Mouse (Mus musculus) cerebellum, adult 2 months (tissue): ENCODE results near the gene Slc22a18. TPM values are rescaled to one million over a fixed set of nuclear protein-coding genes. Genes with fewer than 3 reads are reported as not detected.

Source experiments
- DNase-seq, 2 experiments: peaks; one replicate each; pipeline ENCODE4 v3.0.0; 2021
- H3K27ac ChIP-seq: fragments of 200-500 bp; 2 replicates; pipeline ENCODE4 v1.5.1; 2012; ENCODE audit warnings: low read length, control low read depth, inconsistent platforms; ENCODE audit not compliant: insufficient read depth
- H3K27me3 ChIP-seq: fragments of 200-500 bp; 2 replicates; pipeline ENCODE4 v1.6.1; 2012; ENCODE audit warnings: inconsistent platforms, mild to moderate bottlenecking, low read length, moderate library complexity; ENCODE audit not compliant: control insufficient read depth, insufficient read depth
- H3K4me1 ChIP-seq: fragments of 200-500 bp; 2 replicates; pipeline ENCODE4 v1.6.1; 2011; ENCODE audit warnings: low read length; ENCODE audit not compliant: control insufficient read depth, insufficient read depth
- H3K4me3 ChIP-seq: fragments of 200-500 bp; replicated peaks from 2 replicates; pipeline ENCODE3; 2011; ENCODE audit warnings: mild to moderate bottlenecking, low read depth, low read length, control low read depth; ENCODE audit not compliant: insufficient read depth
- CTCF ChIP-seq: fragments of 200-500 bp; IDR thresholded peaks from 2 replicates; pipeline ENCODE4 v1.5.1; 2011; ENCODE audit warnings: low read depth, mild to moderate bottlenecking, control low read depth, low read length, moderate library complexity, borderline replicate concordance; ENCODE audit not compliant: insufficient read depth
- POLR2A ChIP-seq: fragments of 200-500 bp; IDR thresholded peaks from 2 replicates; pipeline ENCODE4 v1.6.1; 2011; ENCODE audit warnings: low read length, control low read depth, borderline replicate concordance; ENCODE audit not compliant: insufficient read depth
- WGBS: fragments of 180-500 bp; shearing (Covaris S2); methylation state at CpG from one replicate; pipeline ENCODE4 v1.1.7; 2018; 5-methylcytosine and 5-hydroxymethylcytosine counted together
- polyA plus RNA-seq: library from polyadenylated mRNA; depleted of rRNA; stranded (reverse); fragments of >200 nt; gene quantifications from 2 replicates; pipeline ENCODE4 v1.2.3, GENCODE M21; 2012

The Slc22a18 gene
- polyA plus RNA-seq, 1 experiment: 0.90 TPM

DNA sequence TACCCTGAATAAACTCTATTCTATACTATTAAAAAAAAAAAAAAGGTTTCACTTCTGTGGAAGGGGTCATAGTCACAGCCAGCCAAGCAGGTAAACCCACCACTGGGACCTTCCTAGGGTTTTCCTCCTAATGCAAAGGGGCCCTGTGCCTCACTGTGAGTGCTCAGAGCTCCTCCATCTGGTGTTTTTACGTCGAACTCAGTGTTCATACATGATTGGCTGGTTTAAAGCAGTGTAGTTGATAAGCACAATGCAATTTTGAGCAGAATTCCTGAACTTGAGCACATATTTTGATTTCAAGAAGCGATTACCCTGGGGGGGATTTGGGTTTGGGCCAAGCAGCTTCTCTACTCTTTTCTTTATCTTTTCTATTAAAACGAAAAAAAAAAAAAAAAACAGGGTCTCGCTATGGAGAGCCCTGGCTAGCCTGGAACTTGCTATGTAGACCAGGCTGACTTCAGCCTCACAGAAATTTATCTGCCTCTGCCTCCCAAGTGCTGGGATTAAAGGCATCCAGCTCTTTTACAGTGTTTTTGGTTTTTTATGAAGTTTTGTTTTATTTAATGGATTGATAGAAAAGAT is 8.4 kb downstream of the Slc22a18 start:
- H3K4me3 ChIP-seq: no peak overlapping the region
- H3K27ac ChIP-seq: no peak overlapping the region
- H3K27me3 ChIP-seq: no peaks in the 10 kb centered on the region
- no peak for DNase-seq
- no peaks in the 10 kb centered on the region for H3K4me1 ChIP-seq
- WGBS: 42% methylated on average over 5 of the region's 5 CpGs
- TF ChIP-seq POLR2A (no peak), CTCF (no peak)

DNA sequence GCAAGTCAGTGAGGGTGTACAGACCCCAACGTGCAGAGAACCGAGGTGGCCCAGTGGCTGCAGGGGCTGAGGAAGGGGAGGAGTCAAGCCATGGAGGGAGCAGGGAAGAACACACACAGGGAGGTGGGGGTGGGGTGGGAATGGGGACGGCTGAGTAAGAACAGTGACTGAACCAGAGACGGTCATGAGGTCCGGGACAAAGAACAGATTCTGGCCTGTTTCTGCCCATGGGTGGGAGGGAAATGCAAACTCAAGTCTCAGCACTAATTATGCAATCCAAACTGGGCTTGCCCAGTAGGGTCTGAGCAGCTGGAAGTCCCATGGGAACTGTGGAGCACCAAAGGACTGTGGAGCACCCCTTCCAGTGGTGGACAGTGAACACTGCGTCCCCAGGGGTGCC is 9.0 kb downstream of the Slc22a18 start:
- no peak for DNase-seq
- WGBS: 13% methylated on average over 6 of the region's 6 CpGs
- no peak overlapping the region for H3K27ac ChIP-seq
- H3K4me3 ChIP-seq: no peak overlapping the region
- no peaks in the 10 kb centered on the region for H3K27me3 ChIP-seq
- H3K4me1 ChIP-seq: no peaks in the 10 kb centered on the region
- TF ChIP-seq CTCF: no peak
- no peak for TF ChIP-seq POLR2A

DNA sequence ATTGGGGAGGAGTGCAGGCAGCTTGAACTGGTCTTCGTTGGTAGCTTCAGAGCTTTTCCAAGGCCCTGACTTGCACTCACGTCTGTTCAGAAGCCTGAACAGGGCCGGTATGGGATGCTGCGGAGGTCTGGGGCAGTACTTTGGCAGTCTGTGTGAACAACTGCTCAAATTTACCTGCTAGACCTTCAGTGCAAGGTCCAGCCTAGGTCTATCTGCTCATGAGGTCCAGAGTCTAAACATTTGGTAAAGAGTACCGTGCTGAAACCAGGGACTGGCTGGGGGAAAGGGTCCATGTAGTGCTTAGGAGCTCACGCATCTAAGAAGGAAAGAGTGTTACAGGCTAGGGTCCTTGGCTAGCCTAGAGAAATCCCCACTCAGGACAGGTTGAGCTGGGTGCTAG is 16.2 kb downstream of the Slc22a18 start:
- H3K4me3 ChIP-seq: no peak overlapping the region
- TF ChIP-seq POLR2A (no peak), CTCF (no peak)
- H3K4me1 ChIP-seq: no peaks in the 10 kb centered on the region
- H3K27me3 ChIP-seq: no peaks in the 10 kb centered on the region; the same call in 1 of the 2 replicates
- no peak for DNase-seq
- no peak overlapping the region for H3K27ac ChIP-seq
- WGBS: 80% methylated on average over 6 of the region's 6 CpGs

- Histone ChIP-seq H3K4me3 (no peak overlapping the region), H3K27ac (no peak overlapping the region), H3K4me1 (no peaks in the 10 kb centered on the region), H3K27me3 (no peaks in the 10 kb centered on the region; the same call in 1 of the 2 replicates)
- no peak for TF ChIP-seq POLR2A
- TF ChIP-seq CTCF: no peak
- no peak for DNase-seq
- 81% methylated on average over 6 of the region's 6 CpGs for WGBS
Observed at GRCm38 (mm10) chr7:143493616-143494126, 20.1 kb downstream of the Slc22a18 start.

GRCm38 (mm10) chr7:143495104-143495961 is 21.8 kb downstream of the Slc22a18 start:
- Histone ChIP-seq H3K4me1 (no peaks in the 10 kb centered on the region), H3K4me3 (no peak overlapping the region), H3K27me3 (peaks cover 1% of the 10 kb centered on the region; the same call in 1 of the 2 replicates), H3K27ac (no peak overlapping the region)
- TF ChIP-seq CTCF (no peak), POLR2A (no peak)
- WGBS: 81% methylated on average over 8 of the region's 8 CpGs
- no peak for DNase-seq

- no peaks in the 10 kb centered on the region for H3K4me1 ChIP-seq
- DNase-seq: no peak
- H3K4me3 ChIP-seq: no peak overlapping the region
- peaks cover 6% of the 10 kb centered on the region; the same call in 1 of the 2 replicates for H3K27me3 ChIP-seq
- WGBS: 94% methylated on average over 4 of the region's 4 CpGs
- no peak overlapping the region for H3K27ac ChIP-seq
- no peak for TF ChIP-seq POLR2A
- TF ChIP-seq CTCF: no peak
Observed at GRCm38 (mm10) chr7:143498584-143498983, 25.0 kb downstream of the Slc22a18 start.

GRCm38 (mm10) chr7:143500912-143501311 is 27.4 kb downstream of the Slc22a18 start:
- H3K27me3 ChIP-seq: peaks cover 6% of the 10 kb centered on the region; the same call in 1 of the 2 replicates

DNA sequence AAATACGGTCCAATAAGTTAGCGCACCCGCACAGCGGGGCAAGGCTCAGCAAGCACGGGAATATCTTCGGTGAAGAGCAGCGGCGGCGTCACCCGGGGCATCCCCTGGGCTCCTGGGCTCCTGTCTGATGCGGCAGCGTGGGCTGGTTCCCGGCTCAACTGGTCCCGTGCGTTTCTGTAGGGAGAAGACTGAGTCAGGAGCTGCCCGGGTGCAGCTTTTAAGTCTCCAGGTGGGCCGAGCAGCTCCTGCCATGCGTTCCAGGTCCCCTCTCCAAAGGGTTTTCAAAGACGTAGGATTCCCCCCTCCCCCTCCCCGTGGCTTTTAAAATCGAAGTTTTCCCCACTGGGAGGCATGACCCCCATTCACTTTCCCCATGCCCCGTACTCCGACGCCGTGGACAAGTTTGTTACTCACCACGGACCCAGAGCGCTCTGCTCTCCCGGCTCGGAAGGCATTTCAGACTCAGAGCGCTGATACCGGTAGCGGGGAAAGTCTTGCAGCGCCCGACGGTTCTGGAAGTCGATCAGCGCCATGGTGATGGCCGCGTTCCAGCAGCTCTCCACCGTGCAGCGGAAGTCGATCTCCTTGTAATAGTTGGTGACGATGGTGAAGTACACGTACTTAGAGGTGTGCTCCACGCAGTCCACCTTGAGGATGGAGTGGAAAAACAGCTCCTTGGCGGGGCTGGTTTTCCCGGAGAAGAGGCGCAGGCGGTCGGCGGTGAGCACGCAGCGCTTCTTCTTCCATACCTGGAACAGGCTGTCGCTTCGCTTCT is 28.3 kb downstream of the Slc22a18 start:
- TF ChIP-seq POLR2A (no peak), CTCF (no peak)
- peak in 1 of 2 experiments; percentile 24 for DNase-seq
- Histone ChIP-seq H3K4me1 (no peaks in the 10 kb centered on the region), H3K27me3 (peaks cover 6% of the 10 kb centered on the region; the same call in 1 of the 2 replicates), H3K4me3 (peak overlapping the region; percentile 20), H3K27ac (no peak overlapping the region)
- WGBS: 3% methylated on average over 55 of the region's 55 CpGs

More at GRCm38 (mm10) chr7:143500912-143501311, 27.4 kb downstream of the Slc22a18 start:
- Histone ChIP-seq H3K4me3 (no peak overlapping the region), H3K27ac (no peak overlapping the region), H3K4me1 (no peaks in the 10 kb centered on the region)
- WGBS: 74% methylated on average over 2 of the region's 2 CpGs
- no peak for DNase-seq
- TF ChIP-seq CTCF: no peak
- no peak for TF ChIP-seq POLR2A
